15 mouse cellular contexts compared by ENCODE assay signal in genomic region chr1:84613119-84613518, GRCm38 (mm10).
DNase-seq lines count a peak whose midpoint lies in the region; ATAC-seq lines count a peak whose summit lies in the region.
"Had no signal": no experiment of that assay in that cellular context is flagged by ENCODE, and none has a peak within 500 bp of the region (broad histone marks: within the 10 kb centered on the region; RNA-seq: fewer than 3 reads in every experiment).

No protein-coding gene starts in this region.

- peak; percentile 15; the same call in 1 of the 2 replicates for ATAC-seq in neural tube, embryonic 11.5 days (ENCODE audit: insufficient read depth, low FRiP score, low TSS enrichment)
- peak; percentile 57; the same call in 1 of the 2 replicates for ATAC-seq in forebrain, embryonic 14.5 days
- ATAC-seq in midbrain, embryonic 12.5 days (ENCODE audit: low FRiP score, low read depth), result peak; percentile 64

- no peak overlapping the region for H3K27ac ChIP-seq in neural tube, embryonic 11.5 days (ENCODE audit: low read depth, low read length)
- no peak overlapping the region for H3K27ac ChIP-seq in forebrain, embryonic 14.5 days (ENCODE audit: low read depth, low read length)
- peak overlapping the region; percentile 52; the same call in 1 of the 2 replicates for H3K27ac ChIP-seq in midbrain, embryonic 12.5 days (replicated peaks)
- H3K27ac ChIP-seq: limb, embryonic 15.5 days had no signal

- no peaks in the 10 kb centered on the region for H3K36me3 ChIP-seq in neural tube, embryonic 11.5 days (ENCODE audit: control insufficient read depth, insufficient read depth, low read length)
- H3K36me3 ChIP-seq in forebrain, embryonic 14.5 days (ENCODE audit: control insufficient read depth, insufficient read depth, low read length), result no peaks in the 10 kb centered on the region
- H3K36me3 ChIP-seq in midbrain, embryonic 12.5 days, result no peaks in the 10 kb centered on the region
- H3K36me3 ChIP-seq: limb, embryonic 15.5 days had no signal

- no peaks in the 10 kb centered on the region for H3K9me3 ChIP-seq in neural tube, embryonic 11.5 days (ENCODE audit: control insufficient read depth, low read length)
- H3K9me3 ChIP-seq in forebrain, embryonic 14.5 days (replicated peaks; ENCODE audit: control insufficient read depth, low read length), result no peaks in the 10 kb centered on the region
- H3K9me3 ChIP-seq in midbrain, embryonic 12.5 days, result no peaks in the 10 kb centered on the region; the same call in 1 of the 2 replicates
- H3K9me3 ChIP-seq: limb, embryonic 15.5 days; megakaryocyte, embryonic 14.5 days had no signal

- no peak overlapping the region for H3K9ac ChIP-seq in neural tube, embryonic 11.5 days (ENCODE audit: low read length)
- no peak overlapping the region for H3K9ac ChIP-seq in forebrain, embryonic 14.5 days (ENCODE audit: low read length)
- no peak overlapping the region for H3K9ac ChIP-seq in midbrain, embryonic 12.5 days (replicated peaks)
- H3K9ac ChIP-seq: limb, embryonic 15.5 days had no signal

- no peak overlapping the region for H3K4me2 ChIP-seq in neural tube, embryonic 11.5 days (ENCODE audit: low read depth)
- H3K4me2 ChIP-seq in forebrain, embryonic 14.5 days (ENCODE audit: low read length), result no peak overlapping the region
- no peak overlapping the region for H3K4me2 ChIP-seq in midbrain, embryonic 12.5 days (replicated peaks)
- H3K4me2 ChIP-seq: limb, embryonic 15.5 days had no signal

- 59% methylated on average over 8 of the region's 8 CpGs for WGBS in neural tube, embryonic 11.5 days
- WGBS in forebrain, embryonic 14.5 days, result 4% methylated on average over 8 of the region's 8 CpGs
- WGBS in midbrain, embryonic 12.5 days, result 10% methylated on average over 8 of the region's 8 CpGs

- peak; percentile 29 for DNase-seq in neural tube, embryonic 11.5 days (ENCODE audit: low spot score)
- no peak for DNase-seq in neural tube, embryonic 10.5 days (ENCODE audit: extremely low spot score, low spot score)
- peak; percentile 75 for DNase-seq in forebrain, embryonic 14.5 days (ENCODE audit: low spot score)
- peak; percentile 40 for DNase-seq in retina, embryonic 14.5 days (ENCODE audit: low spot score)
- DNase-seq in heart, postnatal 4 days, result no peak
- DNase-seq in layer of hippocampus, postnatal 10 days (ENCODE audit: low spot score in 2 of 2), result no peak
- DNase-seq in kidney, postnatal 36 days, result no peak
- DNase-seq: cerebellum, adult 9-11 months; gastrocnemius, postnatal 25 days; heart, postnatal 10 days; lung, postnatal 14 days; thymus, postnatal 4 days had no signal

- H3K27me3 ChIP-seq in neural tube, embryonic 11.5 days (ENCODE audit: control insufficient read depth, insufficient read depth, low read length), result no peaks in the 10 kb centered on the region
- H3K27me3 ChIP-seq in forebrain, embryonic 14.5 days (replicated peaks; ENCODE audit: control insufficient read depth, insufficient read depth, low read length), result no peaks in the 10 kb centered on the region
- H3K27me3 ChIP-seq in midbrain, embryonic 12.5 days, result peaks cover 8% of the 10 kb centered on the region; the same call in 1 of the 2 replicates
- H3K27me3 ChIP-seq: limb, embryonic 15.5 days; megakaryocyte, embryonic 14.5 days had no signal

- H3K4me3 ChIP-seq in neural tube, embryonic 11.5 days (ENCODE audit: low read depth, low read length), result no peak overlapping the region
- H3K4me3 ChIP-seq in forebrain, embryonic 14.5 days (ENCODE audit: low read depth, low read length), result no peak overlapping the region
- H3K4me3 ChIP-seq in midbrain, embryonic 12.5 days, result no peak overlapping the region
- H3K4me3 ChIP-seq: limb, embryonic 15.5 days; megakaryocyte, embryonic 14.5 days had no signal

- no peaks in the 10 kb centered on the region for H3K4me1 ChIP-seq in neural tube, embryonic 11.5 days (ENCODE audit: control insufficient read depth, insufficient read depth, low read length)
- H3K4me1 ChIP-seq in forebrain, embryonic 14.5 days (ENCODE audit: control insufficient read depth, insufficient read depth, low read length), result peaks cover 10% of the 10 kb centered on the region
- peaks cover 22% of the 10 kb centered on the region for H3K4me1 ChIP-seq in midbrain, embryonic 12.5 days
- H3K4me1 ChIP-seq: limb, embryonic 15.5 days had no signal

Comparison
In these comparisons a context has a peak if more than half of its experiments do, and no peak if none do; other contexts are left out.
1. DNase-seq: peak in neural tube, embryonic 11.5 days (single experiment), forebrain, embryonic 14.5 days (single experiment) and retina, embryonic 14.5 days (single experiment); none in neural tube, embryonic 10.5 days (single experiment), heart, postnatal 4 days (single experiment), layer of hippocampus, postnatal 10 days (0 of 2) and kidney, postnatal 36 days (0 of 2).
2. Peak in every context shown above with its lines, with median percentiles within 50 percentile points of each other: ATAC-seq.